Mouse (Mus musculus): ENCODE data around the gene Azin2. TPM values are rescaled to one million over a fixed set of nuclear protein-coding genes. Genes with fewer than 3 reads are reported as not detected.

Azin2 gene
- total RNA-seq, 2 experiments from 2014 or later = 1.8 to 2.6 TPM

DNA sequence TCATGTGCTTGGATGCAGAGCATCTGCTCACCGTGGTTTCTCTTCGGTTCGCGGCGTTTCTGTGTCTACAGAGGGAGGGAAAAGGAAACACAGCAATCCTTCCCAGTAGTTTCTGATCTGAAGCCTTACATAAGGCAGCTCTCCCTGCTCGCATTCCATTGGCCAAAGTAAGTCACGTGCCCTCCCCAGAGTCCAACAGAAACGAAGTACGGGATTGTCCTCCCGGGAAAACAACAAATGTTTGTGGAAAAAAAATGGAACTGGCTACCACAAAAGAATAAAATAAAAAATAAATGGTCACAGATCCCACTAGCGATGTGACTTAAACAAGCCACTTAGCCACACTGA, 19.6 kb upstream of the Azin2 start:
- intact Hi-C loops (cut with DNase I; ENCODE audit: low total_unique reads) = no loop called here
- no peak for DNase-seq

DNA sequence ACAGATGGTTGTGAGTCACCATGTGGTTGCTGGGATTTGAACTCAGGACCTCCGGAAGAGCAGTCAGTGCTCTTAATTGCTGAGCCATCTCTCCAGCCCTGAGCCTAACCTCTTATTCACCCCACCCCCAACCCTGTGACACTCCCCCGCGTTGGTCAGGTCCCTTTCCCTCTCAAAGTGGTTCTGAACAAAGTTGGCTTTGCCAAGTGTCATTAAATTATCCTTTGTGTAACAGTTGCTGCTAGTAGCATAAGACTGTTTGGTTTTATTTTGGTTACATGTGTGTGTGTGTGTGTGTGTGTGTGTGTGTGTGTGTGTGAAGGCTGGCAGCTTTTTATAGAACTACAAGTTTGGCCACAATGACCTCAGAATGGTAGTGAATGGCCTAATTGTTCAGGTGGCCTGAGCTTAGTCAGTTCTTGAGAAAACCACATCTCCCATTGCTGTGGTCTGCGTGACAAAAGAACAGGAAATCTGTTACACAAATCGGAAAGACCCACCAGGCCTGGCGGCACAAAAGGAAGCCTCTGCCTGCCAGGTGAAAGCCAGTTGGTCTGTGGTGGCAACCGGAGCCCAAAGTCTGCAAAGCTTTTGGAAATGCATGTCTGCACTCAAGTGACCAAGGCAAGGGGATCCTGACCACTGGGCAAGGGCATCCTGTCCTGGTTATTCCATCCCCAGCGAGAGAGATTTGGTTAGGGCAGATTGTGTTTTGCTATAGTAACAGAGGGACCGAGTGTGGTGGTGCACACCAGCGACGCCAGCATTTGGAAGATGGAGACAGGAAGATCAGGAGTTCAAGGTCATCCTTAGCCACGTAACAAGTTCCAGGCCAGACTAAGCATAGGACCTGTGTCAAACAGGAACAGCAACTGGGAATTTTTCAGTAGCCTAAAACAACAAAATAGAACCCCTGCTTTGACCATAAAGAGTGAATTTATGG, 18.9 kb upstream of the Azin2 start:
- intact Hi-C loops (cut with DNase I; ENCODE audit: low total_unique reads) = no loop called here
- no peak for DNase-seq

- intact Hi-C loops (cut with DNase I; ENCODE audit: low total_unique reads) = no loop called here
- DNase-seq = no peak
These were observed 16.4 kb upstream of the Azin2 start for GRCm38 (mm10) chr4:128978634-128979033.

DNA sequence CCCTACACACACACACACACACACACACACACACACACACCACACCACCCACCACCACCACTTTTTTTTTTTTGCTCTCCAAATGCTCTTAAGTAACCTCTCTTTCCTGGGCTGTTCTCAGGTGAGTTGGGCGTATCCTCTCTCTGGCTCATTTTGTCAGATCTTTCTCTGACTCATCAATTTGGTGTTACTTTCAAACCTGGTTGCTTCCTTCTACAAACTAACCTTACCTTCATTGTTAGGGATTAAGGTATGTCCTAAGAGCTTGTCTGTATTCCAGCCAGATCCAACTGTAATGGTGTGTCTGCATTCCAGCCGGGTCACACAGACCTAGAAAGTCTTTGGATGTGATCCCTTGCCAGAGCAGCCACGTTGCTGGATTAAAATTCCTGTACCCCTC, 15.0 kb upstream of the Azin2 start:
- intact Hi-C loops (cut with DNase I; ENCODE audit: low total_unique reads) = no loop called here
- DNase-seq = no peak

DNA sequence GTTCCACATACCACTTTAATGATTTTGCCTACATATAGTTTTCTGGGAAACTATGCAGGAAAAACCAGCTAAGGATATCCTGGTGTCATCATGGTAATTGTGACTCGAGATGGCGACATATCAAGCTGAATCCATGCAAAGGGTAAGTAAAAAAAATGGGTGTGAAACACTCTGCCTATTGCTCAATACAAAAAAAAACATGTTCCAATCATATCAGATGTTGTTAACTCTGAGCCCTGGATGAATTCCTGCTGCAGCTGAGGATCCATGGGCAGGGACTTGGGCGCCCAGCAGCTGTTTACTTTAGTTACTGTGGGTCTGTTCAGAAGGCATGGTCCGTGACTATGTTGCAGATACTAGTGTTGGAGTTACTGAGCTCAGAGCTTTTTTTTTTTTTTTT, 14.3 kb upstream of the Azin2 start:
- intact Hi-C loops (cut with DNase I; ENCODE audit: low total_unique reads) = no loop called here
- no peak for DNase-seq

DNA sequence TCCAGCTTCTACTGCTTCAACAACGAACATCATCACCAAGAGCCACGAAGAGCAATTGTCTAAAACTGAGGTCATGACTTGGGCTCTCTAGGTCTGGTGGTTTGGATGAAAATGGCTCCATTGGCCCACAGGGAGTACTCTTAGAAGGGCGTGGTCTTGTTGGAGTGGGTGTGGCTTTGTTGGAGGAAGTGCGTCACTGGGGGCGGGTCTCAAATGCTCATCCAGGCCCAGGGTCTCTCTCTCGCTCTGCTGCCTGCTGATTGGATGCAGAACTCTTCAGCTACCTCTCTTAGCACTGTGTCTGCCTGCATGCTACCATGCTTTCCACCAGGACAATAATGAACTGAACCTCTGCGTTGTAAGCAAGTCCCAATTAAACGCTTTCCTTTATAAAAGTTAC, 12.4 kb upstream of the Azin2 start:
- intact Hi-C loops (cut with DNase I; ENCODE audit: low total_unique reads) = no loop called here
- DNase-seq = no peak

GRCm38 (mm10) chr4:128971065-128971694, 8.9 kb upstream of the Azin2 start:
- DNase-seq = peak; percentile 79
- intact Hi-C loops (cut with DNase I; ENCODE audit: low total_unique reads) = no loop called here

- intact Hi-C loops (cut with DNase I; ENCODE audit: low total_unique reads) = no loop called here
- no peak for DNase-seq
These were observed 8.2 kb upstream of the Azin2 start for GRCm38 (mm10) chr4:128970417-128970807.

GRCm38 (mm10) chr4:128969607-128970416, 7.6 kb upstream of the Azin2 start:
- intact Hi-C loops (cut with DNase I; ENCODE audit: low total_unique reads) = loop anchor here (2.0 kb wide), 1 partner anchor 115 kb away; no protein-coding TSS in a partner anchor
- no peak for DNase-seq

GRCm38 (mm10) chr4:128969081-128969480, 6.8 kb upstream of the Azin2 start:
- no peak for DNase-seq
- intact Hi-C loops (cut with DNase I; ENCODE audit: low total_unique reads) = loop anchor here (2.0 kb wide), 1 partner anchor 116 kb away; no protein-coding TSS in a partner anchor

DNA sequence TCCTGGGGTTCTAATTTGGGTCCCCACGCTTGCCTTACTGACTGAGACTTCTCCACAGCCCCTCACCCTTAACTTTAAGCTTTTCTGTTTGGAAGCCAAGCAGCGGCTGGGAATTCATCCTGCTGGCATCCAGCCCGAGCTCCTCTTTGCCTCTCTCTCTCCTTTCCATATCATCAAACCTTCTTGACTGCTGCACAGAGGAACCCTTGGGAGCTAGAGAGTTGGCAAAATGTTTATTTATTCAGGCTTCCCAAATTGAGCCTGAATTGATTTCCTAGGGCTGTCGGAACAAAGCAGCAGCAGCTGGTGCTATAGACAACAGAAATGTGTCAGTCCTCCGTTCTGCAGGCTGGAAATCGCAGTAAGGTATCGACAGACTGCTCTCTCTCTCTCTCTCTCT, 4.5 kb upstream of the Azin2 start:
- DNase-seq = no peak
- intact Hi-C loops (cut with DNase I; ENCODE audit: low total_unique reads) = no loop called here

DNA sequence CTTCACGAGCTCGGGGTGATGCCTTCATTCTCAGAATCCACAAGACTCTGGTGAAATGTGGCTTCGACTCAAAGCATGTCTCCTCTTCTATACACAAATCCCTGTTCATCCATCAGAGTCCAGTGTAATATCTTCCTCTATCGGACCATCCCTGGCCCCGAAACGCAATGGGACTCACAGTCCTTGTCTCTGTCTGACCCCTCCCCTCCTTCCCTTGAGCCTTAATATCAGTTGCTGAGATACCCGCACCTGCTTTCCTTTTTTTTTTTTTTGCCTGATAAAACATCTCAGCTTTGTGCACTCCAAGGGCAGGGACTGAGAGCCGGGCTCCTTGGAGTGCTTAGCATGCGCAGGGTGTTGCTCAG, 666 bp upstream of the Azin2 start:
- no peak for DNase-seq
- intact Hi-C loops (cut with DNase I; ENCODE audit: low total_unique reads) = no loop called here

- intact Hi-C loops (cut with DNase I; ENCODE audit: low total_unique reads) = no loop called here
- DNase-seq = no peak
These were observed 777 bp downstream of the Azin2 start for GRCm38 (mm10) chr4:128961301-128962028.

DNA sequence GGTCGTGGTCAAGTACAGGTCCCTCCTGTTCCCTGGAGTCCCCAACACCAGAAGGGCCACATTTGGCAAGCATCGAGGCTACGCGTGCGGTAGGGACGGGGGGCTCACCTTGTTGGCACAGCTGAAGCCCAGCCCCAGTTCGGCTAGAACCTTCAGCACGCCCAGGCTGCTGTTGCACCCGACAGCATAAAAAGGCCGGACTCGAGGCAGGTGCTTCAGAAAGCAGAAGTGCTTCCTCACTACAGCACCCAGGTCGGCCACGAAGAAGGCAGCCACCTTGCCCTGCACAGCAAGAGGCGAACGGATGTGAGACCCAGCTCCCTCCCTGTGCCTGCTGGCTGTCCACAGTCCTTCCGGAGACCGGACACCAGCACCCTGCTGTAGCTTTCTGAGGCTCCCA, 2.6 kb downstream of the Azin2 start:
- intact Hi-C loops (cut with DNase I; ENCODE audit: low total_unique reads) = no loop called here
- no peak for DNase-seq

DNA sequence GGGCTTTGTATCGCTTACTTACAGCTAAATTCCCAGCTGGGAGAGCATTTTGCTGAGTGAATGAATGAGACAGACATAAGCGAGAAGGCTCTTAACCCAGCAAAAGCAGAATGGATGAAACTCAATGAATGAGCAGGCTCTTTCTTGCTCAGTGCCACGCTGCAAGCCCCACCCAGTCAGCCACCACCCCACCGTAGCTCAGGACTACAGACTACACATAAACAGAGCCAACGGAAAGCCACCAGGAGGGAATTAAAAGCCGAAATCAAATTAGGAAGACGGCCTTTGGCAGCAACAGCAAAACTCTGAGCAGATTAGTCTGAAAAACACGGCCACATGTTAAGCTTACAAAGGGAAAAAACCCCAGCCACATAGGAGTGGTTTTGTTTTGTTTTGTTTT, 3.4 kb downstream of the Azin2 start:
- intact Hi-C loops (cut with DNase I; ENCODE audit: low total_unique reads) = no loop called here

GRCm38 (mm10) chr4:128958156-128958555, 4.1 kb downstream of the Azin2 start:
- no peak for DNase-seq
- intact Hi-C loops (cut with DNase I; ENCODE audit: low total_unique reads) = no loop called here

More for the DNA sequence above, 3.4 kb downstream of the Azin2 start:
- DNase-seq = no peak

GRCm38 (mm10) chr4:128957155-128957911, 4.9 kb downstream of the Azin2 start:
- no peak for DNase-seq

DNA sequence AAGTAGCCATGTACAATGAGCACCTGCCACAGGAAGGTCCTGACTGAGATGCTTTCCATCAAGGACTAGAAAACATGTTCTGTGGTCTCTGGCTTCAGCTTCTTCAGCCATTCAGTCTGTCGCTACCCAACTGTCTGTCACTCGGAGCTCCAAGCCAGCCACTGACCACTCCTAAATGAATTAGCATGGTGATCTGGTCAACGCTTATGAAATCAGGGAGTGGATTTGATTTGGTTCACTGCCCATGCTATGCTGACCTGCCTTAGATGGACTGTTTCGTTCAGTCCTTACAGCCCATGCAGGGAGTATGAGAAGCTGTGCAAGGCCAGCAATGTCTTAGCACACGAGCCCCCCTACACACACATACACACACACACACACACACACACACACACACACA, 8.4 kb downstream of the Azin2 start:
- intact Hi-C loops (cut with DNase I; ENCODE audit: low total_unique reads) = no loop called here
- DNase-seq = no peak

More at GRCm38 (mm10) chr4:128957155-128957911, 4.9 kb downstream of the Azin2 start:
- intact Hi-C loops (cut with DNase I; ENCODE audit: low total_unique reads) = no loop called here

- intact Hi-C loops (cut with DNase I; ENCODE audit: low total_unique reads) = no loop called here
- no peak for DNase-seq
These were observed 11.8 kb downstream of the Azin2 start for GRCm38 (mm10) chr4:128950461-128950860.

Measured in gastrocnemius, postnatal 14 days (tissue).